Mouse (Mus musculus) adrenal gland, adult (tissue): ENCODE measurements around the gene Pax7.

Experiments
- DNase-seq, 2 experiments: peaks; one replicate each; pipeline ENCODE4 v3.0.0; 2022 to 2023; ENCODE audit warnings: low spot score in 1 of 2; ENCODE audit not compliant: inconsistent age in 2 of 2

The Pax7 gene

GRCm38 (mm10) chr4:139831501-139832230, 1.7 kb downstream of the Pax7 start:
- DNase-seq: no peak

- no peak for DNase-seq
These were observed 2.5 kb downstream of the Pax7 start for GRCm38 (mm10) chr4:139830581-139831387.

- no peak for DNase-seq
These were observed 3.3 kb downstream of the Pax7 start for GRCm38 (mm10) chr4:139830053-139830452.

- no peak for DNase-seq
These were observed 4.3 kb downstream of the Pax7 start for GRCm38 (mm10) chr4:139828871-139829590.

- DNase-seq: no peak
These were observed 5.0 kb downstream of the Pax7 start for GRCm38 (mm10) chr4:139828283-139828678.

GRCm38 (mm10) chr4:139827501-139828282, 5.6 kb downstream of the Pax7 start:
- DNase-seq: no peak

- DNase-seq: no peak
These were observed 7.1 kb downstream of the Pax7 start for GRCm38 (mm10) chr4:139826231-139826630.

- no peak for DNase-seq
These were observed 7.8 kb downstream of the Pax7 start for GRCm38 (mm10) chr4:139825326-139826112.

GRCm38 (mm10) chr4:139824572-139825325, 8.6 kb downstream of the Pax7 start:
- DNase-seq: no peak

GRCm38 (mm10) chr4:139823870-139824472, 9.4 kb downstream of the Pax7 start:
- no peak for DNase-seq

- DNase-seq: no peak
These were observed 10.0 kb downstream of the Pax7 start for GRCm38 (mm10) chr4:139823138-139823869.

- DNase-seq: no peak
These were observed 10.9 kb downstream of the Pax7 start for GRCm38 (mm10) chr4:139822214-139823137.

- DNase-seq: peak in 1 of 2 experiments; percentile 35
These were observed 11.7 kb downstream of the Pax7 start for GRCm38 (mm10) chr4:139821491-139822160.

GRCm38 (mm10) chr4:139821071-139821470, 12.3 kb downstream of the Pax7 start:
- DNase-seq: no peak

GRCm38 (mm10) chr4:139819411-139820030, 13.8 kb downstream of the Pax7 start:
- no peak for DNase-seq

GRCm38 (mm10) chr4:139818163-139818562, 15.2 kb downstream of the Pax7 start:
- DNase-seq: no peak
